Mouse (Mus musculus) gastrocnemius, postnatal 25 days (tissue): Measurements from ENCODE around the gene Olfr1396. TPM values are rescaled to one million over a fixed set of nuclear protein-coding genes. Genes with fewer than 3 reads are reported as not detected.

Source experiments
- total RNA-seq, 2 experiments: library from RNA; stranded (reverse); gene quantifications; 1 replicate in 1 of 2; 2 replicates in 1 of 2; pipeline ENCODE4 v1.2.3; 2021

Olfr1396 gene
- total RNA-seq, 2 experiments from 2014 or later: not detected

Other genes starting within 250 kb of the Olfr1396 start
- gene Irgm1, start 243.2 kb downstream of the Olfr1396 start, total RNA-seq: 10 to 100 TPM in 1 of 2 experiments, 1 to 10 TPM in 1; 9.0 to 11.1 TPM
- under 1 TPM; 0.21 to 0.36 TPM for gene Gm5431, start 212.7 kb downstream of the Olfr1396 start, total RNA-seq
- gene Psme2b, start 168.7 kb downstream of the Olfr1396 start, total RNA-seq: 1 to 10 TPM; 1.3 to 1.4 TPM
- gene Olfr56, start 136.0 kb downstream of the Olfr1396 start, total RNA-seq: not detected
- 1 to 10 TPM in 1 of 2 experiments, under 1 TPM in 1; 0.96 to 1.6 TPM for gene 9930111J21Rik1, start 135.5 kb downstream of the Olfr1396 start, total RNA-seq
- gene Gm12185, start 122.6 kb downstream of the Olfr1396 start, total RNA-seq: under 1 TPM; 0.15 to 0.19 TPM
- gene Tgtp1, start 120.7 kb downstream of the Olfr1396 start, total RNA-seq: 1 to 10 TPM in 1 of 2 experiments, under 1 TPM in 1; 0.86 to 1.2 TPM
- 1 to 10 TPM; 1.2 to 1.5 TPM for gene 9930111J21Rik2, start 63.6 kb downstream of the Olfr1396 start, total RNA-seq
- gene Tgtp2, start 50.7 kb downstream of the Olfr1396 start, total RNA-seq: under 1 TPM; 0.28 to 0.38 TPM
- 1 to 10 TPM in 1 of 2 experiments, under 1 TPM in 1; 0.56 to 1.1 TPM for gene Ifi47, start 38.3 kb downstream of the Olfr1396 start, total RNA-seq
- gene Olfr1395, start 27.4 kb upstream of the Olfr1396 start, total RNA-seq: not detected
- not detected for gene Olfr1394, start 39.5 kb upstream of the Olfr1396 start, total RNA-seq
- gene Btnl9, start 72.3 kb upstream of the Olfr1396 start, total RNA-seq: 1 to 10 TPM; 1.6 to 3.5 TPM
- gene Zfp62, start 88.4 kb upstream of the Olfr1396 start, total RNA-seq: 10 to 100 TPM; 20.3 to 22.8 TPM
- 10 to 100 TPM; 33.7 to 33.9 TPM for gene Mgat1, start 129.3 kb upstream of the Olfr1396 start, total RNA-seq
- gene Olfr1393, start 163.4 kb upstream of the Olfr1396 start, total RNA-seq: under 1 TPM in 1 of 2 experiments, not detected in 1; 0.08 TPM
- gene Olfr1392, start 170.4 kb upstream of the Olfr1396 start, total RNA-seq: not detected
- gene Olfr10, start 189.9 kb upstream of the Olfr1396 start, total RNA-seq: not detected
- gene Olfr1391, start 207.9 kb upstream of the Olfr1396 start, total RNA-seq: not detected
- not detected for gene Olfr1390, start 220.3 kb upstream of the Olfr1396 start, total RNA-seq